In the genomic region with DNA sequence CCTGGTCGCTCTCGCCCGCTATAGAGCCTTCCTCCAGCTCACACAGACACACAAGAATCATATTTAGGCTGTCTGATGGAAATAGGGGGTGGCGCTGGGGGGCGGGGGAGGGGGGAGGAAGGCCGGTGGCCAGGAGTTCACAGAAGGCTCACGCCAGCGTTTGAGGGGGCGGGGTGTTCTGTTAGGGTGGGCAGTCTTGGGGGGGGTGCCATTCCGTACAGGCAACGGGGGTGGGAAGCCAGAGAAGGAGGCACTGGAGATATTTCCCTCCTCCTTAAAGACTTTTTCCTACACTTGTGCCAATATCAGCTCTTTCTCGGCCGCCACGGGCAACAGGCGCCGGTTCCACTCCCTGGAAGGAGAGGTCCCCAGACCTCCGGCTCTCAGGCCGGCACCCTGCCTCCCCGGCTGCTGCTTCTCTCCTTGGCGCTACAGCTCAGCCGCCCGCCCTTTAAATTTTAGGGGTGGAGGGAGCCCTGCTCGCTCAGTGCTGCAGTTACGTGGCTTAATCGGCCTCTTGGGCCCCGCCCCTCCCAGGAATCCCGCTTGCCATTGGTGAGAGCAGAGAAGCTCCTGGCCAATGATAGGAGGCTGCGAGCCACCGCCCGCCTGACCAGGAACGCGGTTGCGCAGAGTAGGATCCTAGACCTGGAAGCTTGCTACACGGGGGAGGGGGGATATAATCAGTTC, we compare ENCODE assay signal across 8 mouse cellular contexts. TPM values are rescaled to one million over a fixed set of nuclear protein-coding genes. Genes with fewer than 3 reads are reported as not detected.
DNase-seq lines count a peak whose midpoint lies in the region; ATAC-seq lines count a peak whose summit lies in the region.

No protein-coding gene starts in this region.

- ATAC-seq in frontal cortex, adult (ENCODE audit: low TSS enrichment): peak; percentile 95

- peaks cover 54% of the 10 kb centered on the region for H3K27me3 ChIP-seq in hindbrain, embryonic 10.5 days (ENCODE audit: insufficient read depth, poor library complexity, severe bottlenecking)

- H3K36me3 ChIP-seq in hindbrain, embryonic 10.5 days: no peaks in the 10 kb centered on the region

- peak overlapping the region; percentile 90 for H3K27ac ChIP-seq in hindbrain, embryonic 10.5 days

- peaks cover 41% of the 10 kb centered on the region for H3K4me1 ChIP-seq in hindbrain, embryonic 10.5 days (replicated peaks)

- peak; percentile 96 for DNase-seq in MN1 (ENCODE audit: low spot score)
- DNase-seq in cerebellum, adult 9-10 months: peak; percentile 99
- DNase-seq in hindbrain, embryonic 10.5 days (ENCODE audit: low spot score): peak; percentile 98
- DNase-seq in layer of hippocampus, postnatal 10 days (ENCODE audit: low spot score in 2 of 2): peak; percentile 94 to 97
- DNase-seq in lung, postnatal 10 days: peak; percentile 99
- DNase-seq in ovary, postnatal 36 days (ENCODE audit: low spot score): peak; percentile 95
- peak; percentile 96 for DNase-seq in thymus, postnatal 25 days

- WGBS in hindbrain, embryonic 10.5 days: under 1% methylated on average over 34 of the region's 34 CpGs

- H3K4me3 ChIP-seq in hindbrain, embryonic 10.5 days: peak overlapping the region; percentile 66

- H3K9me3 ChIP-seq in hindbrain, embryonic 10.5 days: no peaks in the 10 kb centered on the region

RNA-seq across cellular contexts. Expression of gene Creb3l1, which starts 16.2 kb away (rescaled TPM):
- 1.00 and 1.9 TPM in 2 replicates for polyA plus RNA-seq in hindbrain, embryonic 10.5 days (2016; fragmentation: Nextera tagmentation; extraction: Ambion mirVana)
- total RNA-seq in layer of hippocampus, postnatal 10 days (2021): 10 to 100 TPM; 10.4 to 11.6 TPM

RNA-seq across cellular contexts. Expression of gene Dgkz, which starts 32.4 kb away (rescaled TPM):
- polyA plus RNA-seq in hindbrain, embryonic 10.5 days (2016; fragmentation: Nextera tagmentation; extraction: Ambion mirVana): 36.3 and 39.4 TPM in 2 replicates
- total RNA-seq in layer of hippocampus, postnatal 10 days (2021): 100 to 1,000 TPM; 313 to 336 TPM

Comparison
In these comparisons a context has a peak if more than half of its experiments do, and no peak if none do; other contexts are left out.
1. Peak in every context shown above with its lines: DNase-seq, ATAC-seq, H3K4me3 ChIP-seq and H3K27ac ChIP-seq.